Mouse (Mus musculus) hindbrain, embryonic 11.5 days (tissue): ENCODE data around the gene 1500009C09Rik. TPM values are rescaled to one million over a fixed set of nuclear protein-coding genes. Genes with fewer than 3 reads are reported as not detected.

Source experiments
- ATAC-seq: fragments of 200-750 bp; cut with Nextera tagmentation; 2 replicates; pipeline ENCODE4 v1.8.0; 2017; ENCODE audit warnings: mild to moderate bottlenecking, moderate TSS enrichment, moderate library complexity; ENCODE audit not compliant: low FRiP score
- DNase-seq: peaks from one replicate; pipeline ENCODE4 v3.0.0-alpha.2; 2015; ENCODE audit warnings: low spot score
- H3K27ac ChIP-seq: fragments of 300-500 bp; sonication (generic); 2 replicates; pipeline ENCODE4 v1.5.1; 2014; ENCODE audit warnings: mild to moderate bottlenecking, low read depth, low read length
- H3K27me3 ChIP-seq: fragments of 300-500 bp; sonication (generic); 2 replicates; pipeline ENCODE4 v1.6.1; 2014; ENCODE audit warnings: mild to moderate bottlenecking, low read length, moderate library complexity, mixed read lengths; ENCODE audit not compliant: control insufficient read depth, insufficient read depth
- H3K36me3 ChIP-seq: fragments of 300-500 bp; sonication (generic); 2 replicates; pipeline ENCODE4 v1.6.1; 2014; ENCODE audit warnings: mild to moderate bottlenecking, low read length, moderate library complexity, mixed read lengths; ENCODE audit not compliant: control insufficient read depth, insufficient read depth
- H3K4me1 ChIP-seq: fragments of 300-500 bp; sonication (generic); replicated peaks from 2 replicates; pipeline ENCODE4 v1.6.1; 2014; ENCODE audit warnings: low read length, mixed read lengths; ENCODE audit not compliant: control insufficient read depth, insufficient read depth
- H3K4me2 ChIP-seq: fragments of 300-500 bp; sonication (generic); replicated peaks from 2 replicates; pipeline ENCODE4 v1.6.1; 2014; ENCODE audit warnings: mild to moderate bottlenecking, low read depth, low read length
- H3K4me3 ChIP-seq: fragments of 300-500 bp; sonication (generic); 2 replicates; pipeline ENCODE4 v1.5.1; 2014; ENCODE audit warnings: low read depth, low read length
- H3K9ac ChIP-seq: fragments of 300-500 bp; sonication (generic); 2 replicates; pipeline ENCODE4 v1.6.1; 2014; ENCODE audit warnings: low read depth, low read length
- H3K9me3 ChIP-seq: fragments of 300-500 bp; sonication (generic); 2 replicates; pipeline ENCODE4 v1.6.1; 2016; ENCODE audit warnings: low read length; ENCODE audit not compliant: control insufficient read depth
- WGBS: fragments of 180-500 bp; shearing (Covaris S2); extraction: QIAGEN DNeasy Blood & Tissue Kit; methylation state at CpG from one replicate; pipeline ENCODE4 v1.1.7; 2014; 5-methylcytosine and 5-hydroxymethylcytosine counted together
- polyA plus RNA-seq: library from polyadenylated mRNA; unstranded; fragments of >200 nt; fragmentation: Nextera tagmentation; extraction: Ambion mirVana; gene quantifications from 2 replicates; pipeline ENCODE4 v1.2.1, GENCODE M21; 2014

The 1500009C09Rik gene
- polyA plus RNA-seq, 1 experiment from 2014 or later: 1.6 TPM

GRCm38 (mm10) chr15:82298764-82299561 lies 46.8 kb downstream of the 1500009C09Rik start, which contains the start of gene Wbp2nl:
Wbp2nl (plus strand) TSS chr15:82298954.
- no peaks in the 10 kb centered on the region for H3K27me3 ChIP-seq
- DNase-seq (no peak), ATAC-seq (no peak)
- no peak within 1 kb of the TSS for H3K4me3 ChIP-seq
- H3K9me3 ChIP-seq: no peaks in the 10 kb centered on the region
- no peak within 1 kb of the TSS for H3K27ac ChIP-seq
- no peak within 1 kb of the TSS for H3K4me2 ChIP-seq
- H3K4me1 ChIP-seq: no peaks in the 10 kb centered on the region
- H3K36me3 ChIP-seq: no peaks in the 10 kb centered on the region
- no peak within 1 kb of the TSS for H3K9ac ChIP-seq
- WGBS: 61% methylated on average over 39 of the region's 39 CpGs

GRCm38 (mm10) chr15:82307107-82307506 lies 54.9 kb downstream of the 1500009C09Rik start:
- Histone ChIP-seq H3K9me3 (no peaks in the 10 kb centered on the region), H3K4me2 (no peak overlapping the region), H3K4me1 (no peaks in the 10 kb centered on the region), H3K27ac (no peak overlapping the region), H3K36me3 (no peaks in the 10 kb centered on the region), H3K9ac (no peak overlapping the region), H3K27me3 (no peaks in the 10 kb centered on the region), H3K4me3 (no peak overlapping the region)
- WGBS: 64% methylated on average over 3 of the region's 3 CpGs
- no peak for ATAC-seq
- DNase-seq: no peak

DNA sequence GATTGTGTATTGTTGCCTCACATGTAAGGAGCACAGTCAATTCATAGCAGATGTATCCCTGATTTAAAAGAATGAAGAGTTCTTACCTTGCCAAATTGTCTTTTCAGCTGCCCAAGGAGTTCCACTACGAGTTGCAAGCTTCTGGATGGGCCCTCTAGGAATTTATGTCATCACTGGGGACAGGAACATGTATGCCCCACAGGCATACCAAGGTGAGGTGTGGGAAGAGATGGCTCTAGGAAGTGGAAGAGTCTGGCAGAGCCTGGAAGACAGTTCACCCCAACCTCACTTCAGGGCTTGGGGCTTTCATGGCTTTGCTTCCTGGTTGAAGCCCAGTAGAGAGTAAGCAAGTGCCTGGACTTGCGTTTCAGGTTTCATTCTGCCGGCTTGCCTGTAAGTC lies 56.2 kb downstream of the 1500009C09Rik start:
- no peak overlapping the region for H3K4me3 ChIP-seq
- H3K27me3 ChIP-seq: no peaks in the 10 kb centered on the region
- no peak overlapping the region for H3K27ac ChIP-seq
- ATAC-seq (no peak), DNase-seq (no peak)
- no peaks in the 10 kb centered on the region for H3K36me3 ChIP-seq
- 83% methylated on average over 3 of the region's 3 CpGs for WGBS
- H3K9me3 ChIP-seq: no peaks in the 10 kb centered on the region
- H3K4me2 ChIP-seq: no peak overlapping the region
- H3K9ac ChIP-seq: no peak overlapping the region
- H3K4me1 ChIP-seq: no peaks in the 10 kb centered on the region

Other genes starting within 250 kb of the 1500009C09Rik start
- 32.6 and 35.6 TPM in 2 replicates for gene Desi1, start 218.5 kb upstream of the 1500009C09Rik start, polyA plus RNA-seq
- gene Snu13, start 204.8 kb upstream of the 1500009C09Rik start, polyA plus RNA-seq: 262 and 282 TPM in 2 replicates
- gene 4930407I10Rik, start 193.2 kb upstream of the 1500009C09Rik start, polyA plus RNA-seq: 0.08 TPM in 1 of 2 replicates, not detected in the other
- gene Mei1, start 182.4 kb upstream of the 1500009C09Rik start, polyA plus RNA-seq: not detected in 2 replicates
- gene Ccdc134, start 124.5 kb upstream of the 1500009C09Rik start, polyA plus RNA-seq: 17.0 and 17.2 TPM in 2 replicates
- gene Srebf2, start 105.2 kb upstream of the 1500009C09Rik start, polyA plus RNA-seq: 143 and 144 TPM in 2 replicates
- 1.0 and 1.9 TPM in 2 replicates for gene Shisa8, start 39.6 kb upstream of the 1500009C09Rik start, polyA plus RNA-seq
- 0.35 and 0.62 TPM in 2 replicates for gene Tnfrsf13c, start 28.0 kb upstream of the 1500009C09Rik start, polyA plus RNA-seq
- 76.2 and 78.1 TPM in 2 replicates for gene Cenpm, start 7.6 kb upstream of the 1500009C09Rik start, polyA plus RNA-seq
- gene Sept3, start 22.5 kb downstream of the 1500009C09Rik start, polyA plus RNA-seq: 146 and 150 TPM in 2 replicates
- 0.12 TPM in 1 of 2 replicates, not detected in the other for gene Wbp2nl, start 46.6 kb downstream of the 1500009C09Rik start, polyA plus RNA-seq
- 22.2 and 22.8 TPM in 2 replicates for gene Naga, start 86.5 kb downstream of the 1500009C09Rik start, polyA plus RNA-seq
- gene Pheta2, start 86.5 kb downstream of the 1500009C09Rik start, polyA plus RNA-seq: 3.3 and 4.0 TPM in 2 replicates
- 267 and 274 TPM in 2 replicates for gene Smdt1, start 86.6 kb downstream of the 1500009C09Rik start, polyA plus RNA-seq
- gene Ndufa6, start 101.9 kb downstream of the 1500009C09Rik start, polyA plus RNA-seq: 277 and 281 TPM in 2 replicates
- gene Cyp2d22, start 127.9 kb downstream of the 1500009C09Rik start, polyA plus RNA-seq: 1.8 and 2.1 TPM in 2 replicates
- not detected in 2 replicates for gene Cyp2d11, start 141.6 kb downstream of the 1500009C09Rik start, polyA plus RNA-seq
- not detected in 2 replicates for gene Cyp2d10, start 154.8 kb downstream of the 1500009C09Rik start, polyA plus RNA-seq
- not detected in 2 replicates for gene Cyp2d9, start 181.0 kb downstream of the 1500009C09Rik start, polyA plus RNA-seq